Mouse (Mus musculus) bone marrow macrophage, adult 2 months (primary cell): ENCODE data around the gene Kcnh2. TPM values are rescaled to one million over a fixed set of nuclear protein-coding genes. Genes with fewer than 3 reads are reported as not detected.
A peak's percentile ranks its signal among the peaks of the same experiment; 100 is the strongest.

Source experiments
- H3K27ac ChIP-seq: 2 replicates; pipeline ENCODE4 v1.5.1; 2012; ENCODE audit warnings: low read depth, low read length; ENCODE audit not compliant: insufficient read depth
- H3K4me1 ChIP-seq: 2 replicates; pipeline ENCODE4 v1.6.1; 2012; ENCODE audit warnings: low read length; ENCODE audit not compliant: control insufficient read depth, insufficient read depth
- H3K4me3 ChIP-seq: 2 replicates; pipeline ENCODE4 v1.5.1; 2012; ENCODE audit warnings: mild to moderate bottlenecking, low read length, moderate library complexity; ENCODE audit not compliant: insufficient read depth
- CTCF ChIP-seq: IDR thresholded peaks from 2 replicates; pipeline ENCODE4 v1.5.1; 2012; ENCODE audit warnings: low read depth, mild to moderate bottlenecking, low read length, moderate library complexity
- POLR2A ChIP-seq: IDR thresholded peaks from 2 replicates; pipeline ENCODE4 v1.6.1; 2012; ENCODE audit warnings: mild to moderate bottlenecking, low read depth, low read length, borderline replicate concordance
- polyA plus RNA-seq: library from polyadenylated mRNA; stranded (reverse); fragments of >200 nt; gene quantifications from 2 replicates; pipeline ENCODE4 v1.2.4, GENCODE M21; 2012; ENCODE audit not compliant: missing spikeins, insufficient read depth, insufficient read length

Gene Kcnh2
- polyA plus RNA-seq, 1 experiment: not detected

GRCm38 (mm10) chr5:24286221-24286970 is 65.0 kb downstream of the Kcnh2 start:
- peaks cover 27% of the 10 kb centered on the region for H3K4me1 ChIP-seq
- no peak overlapping the region for H3K4me3 ChIP-seq
- TF ChIP-seq CTCF (no peak), POLR2A (no peak)
- no peak overlapping the region for H3K27ac ChIP-seq

GRCm38 (mm10) chr5:24284145-24284544 is 67.3 kb downstream of the Kcnh2 start:
- Histone ChIP-seq H3K27ac (no peak overlapping the region), H3K4me3 (no peak overlapping the region), H3K4me1 (peaks cover 27% of the 10 kb centered on the region)
- no peak for TF ChIP-seq POLR2A
- TF ChIP-seq CTCF: no peak

- TF ChIP-seq POLR2A: no peak
- no peak for TF ChIP-seq CTCF
These were observed 68.2 kb downstream of the Kcnh2 start for GRCm38 (mm10) chr5:24283181-24283580.

GRCm38 (mm10) chr5:24280523-24280922 is 70.9 kb downstream of the Kcnh2 start:
- H3K4me1 ChIP-seq: peaks cover 8% of the 10 kb centered on the region
- no peak overlapping the region for H3K4me3 ChIP-seq
- TF ChIP-seq CTCF (no peak), POLR2A (no peak)

More at GRCm38 (mm10) chr5:24283181-24283580, 68.2 kb downstream of the Kcnh2 start:
- no peak overlapping the region for H3K27ac ChIP-seq
- H3K4me3 ChIP-seq: no peak overlapping the region
- H3K4me1 ChIP-seq: peaks cover 18% of the 10 kb centered on the region

GRCm38 (mm10) chr5:24279527-24279926 is 71.9 kb downstream of the Kcnh2 start:
- no peak overlapping the region for H3K4me3 ChIP-seq
- TF ChIP-seq CTCF (no peak), POLR2A (no peak)
- peaks cover 8% of the 10 kb centered on the region for H3K4me1 ChIP-seq
- H3K27ac ChIP-seq: no peak overlapping the region

More at GRCm38 (mm10) chr5:24280523-24280922, 70.9 kb downstream of the Kcnh2 start:
- no peak overlapping the region for H3K27ac ChIP-seq

GRCm38 (mm10) chr5:24278206-24278605 is 73.2 kb downstream of the Kcnh2 start:
- Histone ChIP-seq H3K27ac (no peak overlapping the region), H3K4me1 (peaks cover 15% of the 10 kb centered on the region), H3K4me3 (no peak overlapping the region)
- TF ChIP-seq CTCF: no peak
- no peak for TF ChIP-seq POLR2A

GRCm38 (mm10) chr5:24273683-24274621 is 77.5 kb downstream of the Kcnh2 start:
- TF ChIP-seq POLR2A: no peak
- no peak for TF ChIP-seq CTCF
- Histone ChIP-seq H3K4me1 (peaks cover 11% of the 10 kb centered on the region), H3K27ac (no peak overlapping the region), H3K4me3 (no peak overlapping the region)

GRCm38 (mm10) chr5:24270941-24271340 is 80.5 kb downstream of the Kcnh2 start:
- TF ChIP-seq POLR2A (no peak), CTCF (peak; percentile 28; the same call in 1 of the 2 replicates)
- no peak overlapping the region for H3K27ac ChIP-seq
- H3K4me1 ChIP-seq: peaks cover 19% of the 10 kb centered on the region
- H3K4me3 ChIP-seq: no peak overlapping the region

Other genes with a start within 250 kb of the Kcnh2 start
- 5.5 and 8.4 TPM in 2 replicates for gene Nupl2, start 186.6 kb downstream of the Kcnh2 start, polyA plus RNA-seq
- gene Nos3, start 13.2 kb upstream of the Kcnh2 start, polyA plus RNA-seq: not detected in 2 replicates
- gene Atg9b, start 40.5 kb upstream of the Kcnh2 start, polyA plus RNA-seq: 0.39 and 1.1 TPM in 2 replicates
- gene Abcb8, start 42.1 kb upstream of the Kcnh2 start, polyA plus RNA-seq: 16.8 and 24.1 TPM in 2 replicates
- gene Asic3, start 61.8 kb upstream of the Kcnh2 start, polyA plus RNA-seq: not detected in 2 replicates
- 55.5 and 59.9 TPM in 2 replicates for gene Cdk5, start 71.9 kb upstream of the Kcnh2 start, polyA plus RNA-seq
- 41.8 and 45.1 TPM in 2 replicates for gene Slc4a2, start 72.2 kb upstream of the Kcnh2 start, polyA plus RNA-seq
- 46.3 and 49.0 TPM in 2 replicates for gene Fastk, start 93.7 kb upstream of the Kcnh2 start, polyA plus RNA-seq
- 7.9 and 12.7 TPM in 2 replicates for gene Tmub1, start 96.2 kb upstream of the Kcnh2 start, polyA plus RNA-seq
- gene Agap3, start 100.6 kb upstream of the Kcnh2 start, polyA plus RNA-seq: 75.2 and 77.7 TPM in 2 replicates
- gene Gbx1, start 175.6 kb upstream of the Kcnh2 start, polyA plus RNA-seq: not detected in 2 replicates
- 0.64 and 1.4 TPM in 2 replicates for gene Asb10, start 189.4 kb upstream of the Kcnh2 start, polyA plus RNA-seq
- gene 4931409K22Rik, start 205.2 kb upstream of the Kcnh2 start, polyA plus RNA-seq: not detected in 2 replicates
- gene Abcf2, start 225.9 kb upstream of the Kcnh2 start, polyA plus RNA-seq: 32.7 and 34.5 TPM in 2 replicates
- 29.9 and 31.5 TPM in 2 replicates for gene Chpf2, start 235.1 kb upstream of the Kcnh2 start, polyA plus RNA-seq